ENCODE assay signal across 9 mouse cellular contexts in genomic region chr17:53543591-53544324, GRCm38 (mm10). TPM values are rescaled to one million over a fixed set of nuclear protein-coding genes. Genes with fewer than 3 reads are reported as not detected.
DNase-seq lines count a peak whose midpoint lies in the region; ATAC-seq and TF ChIP-seq lines count a peak whose summit lies in the region.
"Had no signal": no experiment of that assay in that cellular context is flagged by ENCODE, and none has a peak within 500 bp of the region (broad histone marks: within the 10 kb centered on the region; RNA-seq: fewer than 3 reads in every experiment).

No protein-coding gene starts in this region.

- no peak overlapping the region for H3K27ac ChIP-seq in hindbrain, embryonic 16.5 days (ENCODE audit: low read depth, low read length)
- H3K27ac ChIP-seq in hindbrain, embryonic 12.5 days, result no peak overlapping the region
- peak overlapping the region; percentile 43 for H3K27ac ChIP-seq in heart, adult 2 months
- no peak overlapping the region for H3K27ac ChIP-seq in midbrain, embryonic 15.5 days
- H3K27ac ChIP-seq: embryonic facial prominence, embryonic 15.5 days had no signal

- no peak for TF ChIP-seq POLR2A in heart, adult 2 months (IDR thresholded peaks at IDR 0.05; ENCODE audit: insufficient read depth, low read depth, low read length)

- H3K27me3 ChIP-seq in hindbrain, embryonic 16.5 days (replicated peaks; ENCODE audit: control insufficient read depth, insufficient read depth, low read length), result no peaks in the 10 kb centered on the region
- no peaks in the 10 kb centered on the region for H3K27me3 ChIP-seq in hindbrain, embryonic 12.5 days
- no peaks in the 10 kb centered on the region for H3K27me3 ChIP-seq in heart, adult 2 months (ENCODE audit: control insufficient read depth, insufficient read depth, low read length)
- H3K27me3 ChIP-seq in midbrain, embryonic 15.5 days (replicated peaks), result no peaks in the 10 kb centered on the region
- H3K27me3 ChIP-seq: embryonic facial prominence, embryonic 15.5 days had no signal

- H3K4me2 ChIP-seq in hindbrain, embryonic 16.5 days (ENCODE audit: low read length), result no peak overlapping the region
- H3K4me2 ChIP-seq in hindbrain, embryonic 12.5 days (replicated peaks), result no peak overlapping the region
- H3K4me2 ChIP-seq in midbrain, embryonic 15.5 days, result no peak overlapping the region
- H3K4me2 ChIP-seq: embryonic facial prominence, embryonic 15.5 days had no signal

- ATAC-seq in hindbrain, embryonic 16.5 days, result peak; percentile 37
- no peak for ATAC-seq in hindbrain, embryonic 12.5 days (ENCODE audit: low FRiP score)
- ATAC-seq in inflammation-experienced regulatory T-cells, adult 6 months, result no peak
- ATAC-seq in midbrain, embryonic 15.5 days (replicated peaks), result no peak

- 64% methylated on average over 9 of the region's 9 CpGs for WGBS in hindbrain, embryonic 16.5 days
- 67% methylated on average over 9 of the region's 9 CpGs for WGBS in hindbrain, embryonic 12.5 days
- WGBS in heart, adult 2 months, result 51% methylated on average over 9 of the region's 9 CpGs
- WGBS in midbrain, embryonic 15.5 days, result 63% methylated on average over 9 of the region's 9 CpGs

- no peak overlapping the region for H3K4me3 ChIP-seq in hindbrain, embryonic 16.5 days (ENCODE audit: low read length)
- no peak overlapping the region for H3K4me3 ChIP-seq in hindbrain, embryonic 12.5 days
- no peak overlapping the region for H3K4me3 ChIP-seq in heart, adult 2 months
- H3K4me3 ChIP-seq in midbrain, embryonic 15.5 days, result no peak overlapping the region
- H3K4me3 ChIP-seq: embryonic facial prominence, embryonic 15.5 days had no signal

- H3K79me2 ChIP-seq in heart, adult 2 months (replicated peaks; ENCODE audit: control insufficient read depth, insufficient read depth, low read length), result no peaks in the 10 kb centered on the region

- TF ChIP-seq EP300 in heart, adult 2 months (IDR thresholded peaks at IDR 0.05; ENCODE audit: insufficient read depth, low read depth, low read length), result no peak

- intact Hi-C loops in heart, adult 2 months (cut with DNase I), result no loop called here

- H3K4me1 ChIP-seq in hindbrain, embryonic 16.5 days (ENCODE audit: control insufficient read depth, insufficient read depth, low read depth, low read length), result no peaks in the 10 kb centered on the region; the same call in 1 of the 2 replicates
- 0 out of 2 replicates have a peak, but pooled peaks cover 2% of the 10 kb centered on the region for H3K4me1 ChIP-seq in hindbrain, embryonic 12.5 days
- no peaks in the 10 kb centered on the region for H3K4me1 ChIP-seq in heart, adult 2 months (ENCODE audit: control insufficient read depth, insufficient read depth, low read length)
- no peaks in the 10 kb centered on the region for H3K4me1 ChIP-seq in midbrain, embryonic 15.5 days
- H3K4me1 ChIP-seq: embryonic facial prominence, embryonic 15.5 days had no signal

- no peaks in the 10 kb centered on the region for H3K36me3 ChIP-seq in hindbrain, embryonic 16.5 days (ENCODE audit: control insufficient read depth, insufficient read depth, low read length)
- H3K36me3 ChIP-seq in hindbrain, embryonic 12.5 days, result no peaks in the 10 kb centered on the region
- H3K36me3 ChIP-seq in heart, adult 2 months (ENCODE audit: control insufficient read depth, insufficient read depth, low read length), result no peaks in the 10 kb centered on the region
- no peaks in the 10 kb centered on the region for H3K36me3 ChIP-seq in midbrain, embryonic 15.5 days (replicated peaks)
- H3K36me3 ChIP-seq: embryonic facial prominence, embryonic 15.5 days had no signal

- H3K9ac ChIP-seq in hindbrain, embryonic 16.5 days (ENCODE audit: low read depth, low read length), result no peak overlapping the region
- H3K9ac ChIP-seq in hindbrain, embryonic 12.5 days, result no peak overlapping the region
- H3K9ac ChIP-seq in heart, adult 2 months (ENCODE audit: low read depth, low read length), result no peak overlapping the region
- H3K9ac ChIP-seq in midbrain, embryonic 15.5 days, result no peak overlapping the region
- H3K9ac ChIP-seq: embryonic facial prominence, embryonic 15.5 days had no signal

- DNase-seq in brain, adult 2 months (ENCODE audit: low read depth, low spot score), result peak; percentile 89
- peak; percentile 32 to 47 for DNase-seq in heart, adult 2 months
- DNase-seq in left cerebral cortex, adult 8-10 months (ENCODE audit: low spot score in 2 of 2), result peak; percentile 18 to 65
- DNase-seq in right cerebral cortex, postnatal 36 days (ENCODE audit: low spot score in 2 of 2), result peak; percentile 16 to 38

- H3K9me3 ChIP-seq in hindbrain, embryonic 16.5 days (ENCODE audit: control insufficient read depth, low read length), result no peaks in the 10 kb centered on the region
- no peaks in the 10 kb centered on the region for H3K9me3 ChIP-seq in hindbrain, embryonic 12.5 days (replicated peaks)
- H3K9me3 ChIP-seq in midbrain, embryonic 15.5 days, result no peaks in the 10 kb centered on the region
- H3K9me3 ChIP-seq: embryonic facial prominence, embryonic 15.5 days had no signal

- no peak for TF ChIP-seq CTCF in heart, adult 2 months (IDR thresholded peaks at IDR 0.05)

RNA-seq across cellular contexts. Expression of gene Pp2d1, which starts 4.5 kb away (rescaled TPM):
- 0.28 and 0.35 TPM in 2 replicates for polyA plus RNA-seq in hindbrain, embryonic 16.5 days (2015; fragmentation: Nextera tagmentation; extraction: Ambion mirVana)
- 0.39 and 0.44 TPM in 2 replicates for polyA plus RNA-seq in hindbrain, embryonic 12.5 days (2016; fragmentation: Nextera tagmentation; extraction: Ambion mirVana)
- not detected for total RNA-seq in heart, adult 2 months (2021)
- not detected in 2 replicates for polyA plus RNA-seq in heart, adult 2 months (2012; rRNA removed)
- under 1 TPM in 1 of 4 experiments, not detected in 3; 0.15 TPM for total RNA-seq in left cerebral cortex, adult 8-10 months (2022)
- polyA plus RNA-seq in inflammation-experienced regulatory T-cells, adult 6 months (2017; shearing (Covaris generic)), result 1 to 10 TPM in 1 of 3 experiments, under 1 TPM in 2; 0.71 to 1.2 (median 0.97) TPM
- 0.60 and 0.65 TPM in 2 replicates for polyA plus RNA-seq in midbrain, embryonic 15.5 days (2015; fragmentation: Nextera tagmentation; extraction: Ambion mirVana)

RNA-seq across cellular contexts. Expression of gene Kat2b, which starts 22.9 kb away (rescaled TPM):
- polyA plus RNA-seq in hindbrain, embryonic 16.5 days (2015; fragmentation: Nextera tagmentation; extraction: Ambion mirVana), result 4.6 and 7.2 TPM in 2 replicates
- polyA plus RNA-seq in hindbrain, embryonic 12.5 days (2016; fragmentation: Nextera tagmentation; extraction: Ambion mirVana), result 5.3 and 5.8 TPM in 2 replicates
- total RNA-seq in heart, adult 2 months (2021), result 10 to 100 TPM; 78.7 to 82.9 TPM
- 20.0 and 51.0 TPM in 2 replicates for polyA plus RNA-seq in heart, adult 2 months (2012; rRNA removed)
- 10 to 100 TPM; 16.8 to 35.3 (median 24.3) TPM for total RNA-seq in left cerebral cortex, adult 8-10 months (2022)
- polyA plus RNA-seq in inflammation-experienced regulatory T-cells, adult 6 months (2017; shearing (Covaris generic)), result 10 to 100 TPM; 11.4 to 28.7 (median 18.1) TPM
- 6.5 and 6.7 TPM in 2 replicates for polyA plus RNA-seq in midbrain, embryonic 15.5 days (2015; fragmentation: Nextera tagmentation; extraction: Ambion mirVana)

Comparison
In these comparisons a context has a peak if more than half of its experiments do, and no peak if none do; other contexts are left out.
1. DNase-seq: peak in every context shown above with its lines; median percentile 89 in brain, adult 2 months; 42 in left cerebral cortex, adult 8-10 months; 40 in heart, adult 2 months; 27 in right cerebral cortex, postnatal 36 days.